Mouse (Mus musculus) stomach, embryonic 16.5 days (tissue): ENCODE results near the gene 4930404H24Rik. TPM values are rescaled to one million over a fixed set of nuclear protein-coding genes. Genes with fewer than 3 reads are reported as not detected.

Experiments used
- ATAC-seq: fragments of 200-750 bp; cut with Nextera tagmentation; 2 replicates; pipeline ENCODE4 v1.8.0; 2017; ENCODE audit warnings: moderate number of reproducible peaks, moderate TSS enrichment; ENCODE audit not compliant: insufficient read depth, low FRiP score
- H3K27ac ChIP-seq: fragments of 300-500 bp; sonication (generic); 2 replicates; pipeline ENCODE4 v1.5.1; 2014; ENCODE audit warnings: low read length
- H3K27me3 ChIP-seq: fragments of 300-500 bp; sonication (generic); 2 replicates; pipeline ENCODE4 v1.6.1; 2014; ENCODE audit warnings: low read length, control low read depth, mixed read lengths; ENCODE audit not compliant: control insufficient read depth, insufficient read depth
- H3K36me3 ChIP-seq: fragments of 300-500 bp; sonication (generic); 2 replicates; pipeline ENCODE4 v1.6.1; 2014; ENCODE audit warnings: low read length; ENCODE audit not compliant: control insufficient read depth, insufficient read depth
- H3K4me1 ChIP-seq: fragments of 300-500 bp; sonication (generic); 2 replicates; pipeline ENCODE4 v1.6.1; 2014; ENCODE audit warnings: low read length, control low read depth, mixed read lengths; ENCODE audit not compliant: control insufficient read depth, insufficient read depth
- H3K4me2 ChIP-seq: fragments of 300-500 bp; sonication (generic); 2 replicates; pipeline ENCODE4 v1.6.1; 2014; ENCODE audit warnings: low read depth, low read length, mixed read lengths
- H3K4me3 ChIP-seq: fragments of 300-500 bp; sonication (generic); replicated peaks from 2 replicates; pipeline ENCODE4 v1.5.1; 2014; ENCODE audit warnings: mild to moderate bottlenecking, low read length
- H3K9ac ChIP-seq: fragments of 300-500 bp; sonication (generic); 2 replicates; pipeline ENCODE4 v1.6.1; 2014; ENCODE audit warnings: low read length
- H3K9me3 ChIP-seq: fragments of 300-500 bp; sonication (generic); replicated peaks from 2 replicates; pipeline ENCODE4 v1.6.1; 2016; ENCODE audit warnings: low read length, control low read depth; ENCODE audit not compliant: control insufficient read depth
- WGBS: fragments of 180-500 bp; shearing (Covaris S2); extraction: QIAGEN DNeasy Blood & Tissue Kit; methylation state at CpG from one replicate; pipeline ENCODE4 v1.1.7; 2014; 5-methylcytosine and 5-hydroxymethylcytosine counted together
- polyA plus RNA-seq: library from polyadenylated mRNA; unstranded; fragments of >200 nt; fragmentation: Nextera tagmentation; extraction: Ambion mirVana; gene quantifications from 2 replicates; pipeline ENCODE4 v1.2.1, GENCODE M21; 2015

4930404H24Rik gene
- polyA plus RNA-seq, 1 experiment from 2014 or later: not detected

- 89% methylated on average over 3 of the region's 3 CpGs for WGBS
- Histone ChIP-seq H3K4me1 (peaks cover 16% of the 10 kb centered on the region), H3K9ac (no peak overlapping the region), H3K9me3 (no peaks in the 10 kb centered on the region), H3K27me3 (no peaks in the 10 kb centered on the region), H3K36me3 (no peaks in the 10 kb centered on the region), H3K4me3 (no peak overlapping the region), H3K4me2 (no peak overlapping the region), H3K27ac (no peak overlapping the region)
- no peak for ATAC-seq
These were observed 21.4 kb downstream of the 4930404H24Rik start for GRCm38 (mm10) chr2:153513983-153514382.

- Histone ChIP-seq H3K27me3 (no peaks in the 10 kb centered on the region), H3K27ac (no peak overlapping the region), H3K9ac (no peak overlapping the region), H3K4me3 (no peak overlapping the region), H3K9me3 (no peaks in the 10 kb centered on the region), H3K4me2 (no peak overlapping the region), H3K4me1 (0 out of 2 replicates have a peak, but pooled peaks cover 10% of the 10 kb centered on the region), H3K36me3 (no peaks in the 10 kb centered on the region)
- no peak for ATAC-seq
- WGBS: 72% methylated on average over 14 of the region's 14 CpGs
These were observed 22.1 kb downstream of the 4930404H24Rik start for GRCm38 (mm10) chr2:153514497-153515380.

DNA sequence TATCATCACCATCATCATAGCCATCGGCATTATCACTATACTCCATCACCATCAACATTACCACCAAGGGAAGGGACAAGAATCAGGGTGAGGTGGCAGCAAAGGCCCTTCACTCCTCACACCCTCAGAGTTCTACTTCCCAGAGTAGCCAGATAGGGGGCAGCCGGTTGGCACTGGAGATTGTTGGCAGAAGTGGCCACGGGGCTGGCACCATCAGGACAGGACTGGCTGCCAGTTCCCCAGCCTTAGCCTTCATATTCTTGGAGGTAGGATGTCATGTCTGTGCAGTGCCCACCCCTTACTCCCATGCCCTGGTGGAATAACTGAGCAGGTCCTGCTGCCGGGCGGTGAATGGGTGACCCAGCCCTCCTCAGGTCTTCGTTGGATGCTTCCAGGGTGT, 23.0 kb downstream of the 4930404H24Rik start:
- ATAC-seq: no peak
- no peaks in the 10 kb centered on the region for H3K36me3 ChIP-seq
- no peaks in the 10 kb centered on the region for H3K27me3 ChIP-seq
- no peak overlapping the region for H3K4me3 ChIP-seq
- WGBS: 82% methylated on average over 6 of the region's 6 CpGs
- 0 out of 2 replicates have a peak, but pooled peaks cover 10% of the 10 kb centered on the region for H3K4me1 ChIP-seq
- H3K4me2 ChIP-seq: no peak overlapping the region
- H3K27ac ChIP-seq: no peak overlapping the region
- H3K9me3 ChIP-seq: no peaks in the 10 kb centered on the region
- H3K9ac ChIP-seq: no peak overlapping the region

DNA sequence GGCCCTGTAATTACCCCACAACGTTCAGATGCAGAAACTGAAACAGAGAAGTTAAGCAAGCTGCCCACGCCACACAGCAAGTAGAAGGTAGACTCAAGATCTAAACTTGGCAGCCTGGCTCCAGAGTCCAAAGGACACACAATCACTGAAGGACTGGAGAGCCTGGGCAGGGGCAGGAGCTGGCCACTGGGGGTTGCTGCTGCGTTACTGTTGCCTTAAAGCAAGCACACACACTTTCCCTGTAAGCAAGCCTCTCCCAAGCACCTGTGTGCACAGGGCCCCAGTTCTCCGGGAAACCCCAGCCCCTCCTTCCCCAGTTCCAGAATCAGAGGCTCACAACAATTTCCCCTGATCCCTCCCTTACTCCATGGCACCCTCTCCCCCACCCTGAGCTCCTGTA, 24.4 kb downstream of the 4930404H24Rik start:
- Histone ChIP-seq H3K4me1 (0 out of 2 replicates have a peak, but pooled peaks cover 6% of the 10 kb centered on the region), H3K27me3 (no peaks in the 10 kb centered on the region), H3K4me3 (no peak overlapping the region), H3K9me3 (no peaks in the 10 kb centered on the region), H3K9ac (no peak overlapping the region), H3K36me3 (no peaks in the 10 kb centered on the region), H3K27ac (no peak overlapping the region), H3K4me2 (no peak overlapping the region)
- WGBS: 47% methylated on average over 4 of the region's 4 CpGs
- ATAC-seq: peak; percentile 62; the same call in 1 of the 2 replicates

GRCm38 (mm10) chr2:153520057-153520456, 27.5 kb downstream of the 4930404H24Rik start:
- 80% methylated on average over 9 of the region's 9 CpGs for WGBS
- no peaks in the 10 kb centered on the region for H3K9me3 ChIP-seq
- H3K4me3 ChIP-seq: no peak overlapping the region
- H3K9ac ChIP-seq: no peak overlapping the region
- H3K4me2 ChIP-seq: no peak overlapping the region
- H3K36me3 ChIP-seq: no peaks in the 10 kb centered on the region
- H3K27ac ChIP-seq: no peak overlapping the region
- no peaks in the 10 kb centered on the region for H3K27me3 ChIP-seq
- peaks cover 10% of the 10 kb centered on the region for H3K4me1 ChIP-seq
- no peak for ATAC-seq

- Histone ChIP-seq H3K4me2 (no peak overlapping the region), H3K9me3 (no peaks in the 10 kb centered on the region), H3K27me3 (no peaks in the 10 kb centered on the region), H3K4me3 (no peak overlapping the region), H3K36me3 (no peaks in the 10 kb centered on the region), H3K4me1 (peaks cover 23% of the 10 kb centered on the region), H3K27ac (no peak overlapping the region), H3K9ac (no peak overlapping the region)
- no peak for ATAC-seq
- 50% methylated on average over 4 of the region's 4 CpGs for WGBS
These were observed 29.7 kb downstream of the 4930404H24Rik start for GRCm38 (mm10) chr2:153522270-153522669.

- no peak overlapping the region for H3K9ac ChIP-seq
- peaks cover 30% of the 10 kb centered on the region for H3K4me1 ChIP-seq
- H3K27me3 ChIP-seq: no peaks in the 10 kb centered on the region
- no peak overlapping the region for H3K4me2 ChIP-seq
- H3K9me3 ChIP-seq: no peaks in the 10 kb centered on the region
- no peak for ATAC-seq
- H3K4me3 ChIP-seq: no peak overlapping the region
- WGBS: 58% methylated on average over 9 of the region's 9 CpGs
- H3K27ac ChIP-seq: no peak overlapping the region
- H3K36me3 ChIP-seq: no peaks in the 10 kb centered on the region
These were observed 30.6 kb downstream of the 4930404H24Rik start for GRCm38 (mm10) chr2:153523143-153523542.

- Histone ChIP-seq H3K27me3 (no peaks in the 10 kb centered on the region; the same call in 1 of the 2 replicates), H3K9me3 (no peaks in the 10 kb centered on the region), H3K9ac (no peak overlapping the region), H3K27ac (no peak overlapping the region), H3K4me3 (no peak overlapping the region), H3K4me2 (no peak overlapping the region), H3K36me3 (no peaks in the 10 kb centered on the region), H3K4me1 (peaks cover 32% of the 10 kb centered on the region)
- 86% methylated on average over 12 of the region's 12 CpGs for WGBS
- ATAC-seq: no peak
These were observed 31.1 kb downstream of the 4930404H24Rik start for GRCm38 (mm10) chr2:153523656-153524055.

DNA sequence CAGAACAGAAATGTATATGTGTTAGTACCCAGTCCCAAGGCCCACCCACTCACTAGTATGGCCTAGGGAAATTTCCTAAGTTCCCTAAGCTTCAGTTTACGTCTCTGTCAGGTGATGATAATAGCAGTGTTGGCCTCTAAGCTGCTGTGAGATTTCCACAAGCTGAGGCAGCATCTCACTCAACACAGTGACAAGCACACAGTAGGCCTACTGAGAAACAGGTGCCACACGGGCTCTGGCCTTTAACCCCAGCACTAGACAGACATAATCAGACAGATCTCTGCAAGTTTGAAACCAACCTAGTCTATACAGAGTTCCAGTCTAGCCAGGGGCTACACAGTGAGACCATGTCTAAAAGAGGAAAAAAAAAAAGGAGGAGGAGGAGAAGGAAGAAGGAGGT, 32.1 kb downstream of the 4930404H24Rik start:
- Histone ChIP-seq H3K4me2 (no peak overlapping the region), H3K27me3 (no peaks in the 10 kb centered on the region; the same call in 1 of the 2 replicates), H3K27ac (no peak overlapping the region), H3K36me3 (no peaks in the 10 kb centered on the region), H3K9me3 (no peaks in the 10 kb centered on the region), H3K9ac (no peak overlapping the region), H3K4me3 (no peak overlapping the region), H3K4me1 (peaks cover 35% of the 10 kb centered on the region)
- ATAC-seq: no peak
- 70% methylated on average over 2 of the region's 2 CpGs for WGBS
